Mouse (Mus musculus) ovary, adult 18-20 months (tissue): ENCODE results near the gene E130308A19Rik.
A peak's percentile ranks its signal among the peaks of the same experiment; 100 is the strongest.

Experiments
- DNase-seq: peaks from one replicate; pipeline ENCODE4 v3.0.0; 2022; ENCODE audit warnings: low spot score, mixed read lengths

E130308A19Rik gene

GRCm38 (mm10) chr4:59625998-59626910 lies at the start of gene E130308A19Rik:
E130308A19Rik (plus strand) TSS chr4:59626211.
- peak; percentile 73 for DNase-seq

GRCm38 (mm10) chr4:59580495-59581281 lies 45.3 kb upstream of the E130308A19Rik start:
- DNase-seq, result peak; percentile 32

GRCm38 (mm10) chr4:59581314-59582185 lies 44.5 kb upstream of the E130308A19Rik start, which contains the start of gene Hsdl2:
Hsdl2 (plus strand) TSS chr4:59581563.
- DNase-seq, result peak; percentile 97

- DNase-seq, result no peak
These were observed 43.8 kb upstream of the E130308A19Rik start for GRCm38 (mm10) chr4:59582186-59582585.

- DNase-seq, result peak; percentile 18
These were observed 40.9 kb upstream of the E130308A19Rik start for GRCm38 (mm10) chr4:59585097-59585496.

GRCm38 (mm10) chr4:59587215-59587871 lies 38.7 kb upstream of the E130308A19Rik start:
- DNase-seq, result no peak

- DNase-seq, result no peak
These were observed 38.2 kb upstream of the E130308A19Rik start for GRCm38 (mm10) chr4:59587872-59588226.

GRCm38 (mm10) chr4:59594614-59595013 lies 31.4 kb upstream of the E130308A19Rik start:
- no peak for DNase-seq

GRCm38 (mm10) chr4:59596556-59596955 lies 29.5 kb upstream of the E130308A19Rik start:
- no peak for DNase-seq

GRCm38 (mm10) chr4:59602704-59603103 lies 23.3 kb upstream of the E130308A19Rik start:
- no peak for DNase-seq

GRCm38 (mm10) chr4:59604892-59605291 lies 21.1 kb upstream of the E130308A19Rik start:
- no peak for DNase-seq

GRCm38 (mm10) chr4:59605501-59605900 lies 20.5 kb upstream of the E130308A19Rik start:
- no peak for DNase-seq

GRCm38 (mm10) chr4:59610411-59610810 lies 15.6 kb upstream of the E130308A19Rik start:
- no peak for DNase-seq

GRCm38 (mm10) chr4:59614986-59615385 lies 11.0 kb upstream of the E130308A19Rik start:
- no peak for DNase-seq

GRCm38 (mm10) chr4:59619611-59620245 lies 6.3 kb upstream of the E130308A19Rik start:
- no peak for DNase-seq

- DNase-seq, result no peak
These were observed 374 bp upstream of the E130308A19Rik start for GRCm38 (mm10) chr4:59625676-59625997.

GRCm38 (mm10) chr4:59628255-59628654 lies 2.2 kb downstream of the E130308A19Rik start:
- no peak for DNase-seq

- DNase-seq, result no peak
These were observed 3.3 kb downstream of the E130308A19Rik start for GRCm38 (mm10) chr4:59629076-59629874.

- no peak for DNase-seq
These were observed 4.1 kb downstream of the E130308A19Rik start for GRCm38 (mm10) chr4:59630122-59630521.

GRCm38 (mm10) chr4:59634532-59634931 lies 8.5 kb downstream of the E130308A19Rik start:
- no peak for DNase-seq
